Mouse (Mus musculus) midbrain, embryonic 13.5 days (tissue): ENCODE measurements around the gene Susd6. TPM values are rescaled to one million over a fixed set of nuclear protein-coding genes. Genes with fewer than 3 reads are reported as not detected.

Experiments
- ATAC-seq: fragments of 200-750 bp; cut with Nextera tagmentation; 2 replicates; pipeline ENCODE4 v1.8.0; 2017; ENCODE audit warnings: mild to moderate bottlenecking, moderate TSS enrichment, moderate library complexity
- H3K27ac ChIP-seq: fragments of 300-500 bp; sonication (generic); 2 replicates; pipeline ENCODE4 v1.5.1; 2015; ENCODE audit warnings: inconsistent platforms, mild to moderate bottlenecking, moderate library complexity
- H3K27me3 ChIP-seq: fragments of 300-500 bp; sonication (generic); 2 replicates; pipeline ENCODE4 v1.6.1; 2015; ENCODE audit warnings: mild to moderate bottlenecking, inconsistent platforms
- H3K36me3 ChIP-seq: fragments of 300-500 bp; sonication (generic); 2 replicates; pipeline ENCODE4 v1.6.1; 2015; ENCODE audit warnings: mild to moderate bottlenecking, inconsistent platforms
- H3K4me1 ChIP-seq: fragments of 300-500 bp; sonication (generic); replicated peaks from 2 replicates; pipeline ENCODE4 v1.6.1; 2015; ENCODE audit warnings: inconsistent platforms
- H3K4me2 ChIP-seq: fragments of 300-500 bp; sonication (generic); replicated peaks from 2 replicates; pipeline ENCODE4 v1.6.1; 2015; ENCODE audit warnings: moderate library complexity, mild to moderate bottlenecking, inconsistent platforms
- H3K4me3 ChIP-seq: fragments of 300-500 bp; sonication (generic); replicated peaks from 2 replicates; pipeline ENCODE4 v1.5.1; 2015; ENCODE audit warnings: mild to moderate bottlenecking, inconsistent platforms
- H3K9ac ChIP-seq: fragments of 300-500 bp; sonication (generic); replicated peaks from 2 replicates; pipeline ENCODE4 v1.6.1; 2015; ENCODE audit warnings: mild to moderate bottlenecking, inconsistent platforms
- H3K9me3 ChIP-seq: fragments of 300-500 bp; sonication (generic); 2 replicates; pipeline ENCODE4 v1.6.1; 2016; ENCODE audit warnings: mild to moderate bottlenecking, inconsistent platforms
- WGBS: fragments of 180-500 bp; shearing (Covaris S2); methylation state at CpG from one replicate; pipeline ENCODE4 v1.1.7; 2015; 5-methylcytosine and 5-hydroxymethylcytosine counted together
- polyA plus RNA-seq: library from polyadenylated mRNA; unstranded; fragments of >200 nt; fragmentation: Nextera tagmentation; extraction: Ambion mirVana; gene quantifications from 2 replicates; pipeline ENCODE4 v1.2.1, GENCODE M21; 2015

The Susd6 gene
- polyA plus RNA-seq, 1 experiment from 2014 or later = 14.5 TPM

GRCm38 (mm10) chr12:80889331-80889730, 99.0 kb downstream of the Susd6 start:
- no peak overlapping the region for H3K4me3 ChIP-seq
- H3K36me3 ChIP-seq = no peaks in the 10 kb centered on the region
- no peaks in the 10 kb centered on the region for H3K27me3 ChIP-seq
- WGBS = 93% methylated on average over 3 of the region's 3 CpGs
- no peak overlapping the region for H3K4me2 ChIP-seq
- H3K9me3 ChIP-seq = no peaks in the 10 kb centered on the region; the same call in 1 of the 2 replicates
- no peak for ATAC-seq
- no peak overlapping the region for H3K27ac ChIP-seq
- no peaks in the 10 kb centered on the region; the same call in 1 of the 2 replicates for H3K4me1 ChIP-seq
- H3K9ac ChIP-seq = no peak overlapping the region

GRCm38 (mm10) chr12:80891074-80891473, 100.8 kb downstream of the Susd6 start:
- H3K9ac ChIP-seq = no peak overlapping the region
- WGBS = 98% methylated on average over 2 of the region's 2 CpGs

GRCm38 (mm10) chr12:80893720-80894494, 103.6 kb downstream of the Susd6 start:
- WGBS = 88% methylated on average over 18 of the region's 18 CpGs
- no peak overlapping the region for H3K4me2 ChIP-seq
- H3K4me1 ChIP-seq = peaks cover 3% of the 10 kb centered on the region
- H3K36me3 ChIP-seq = no peaks in the 10 kb centered on the region
- H3K4me3 ChIP-seq = no peak overlapping the region
- H3K27me3 ChIP-seq = no peaks in the 10 kb centered on the region
- H3K9me3 ChIP-seq = no peaks in the 10 kb centered on the region; the same call in 1 of the 2 replicates
- no peak for ATAC-seq
- H3K27ac ChIP-seq = no peak overlapping the region
- no peak overlapping the region for H3K9ac ChIP-seq

More at GRCm38 (mm10) chr12:80891074-80891473, 100.8 kb downstream of the Susd6 start:
- Histone ChIP-seq H3K9me3 (no peaks in the 10 kb centered on the region; the same call in 1 of the 2 replicates), H3K27ac (no peak overlapping the region), H3K4me1 (peaks cover 3% of the 10 kb centered on the region), H3K36me3 (no peaks in the 10 kb centered on the region), H3K4me2 (no peak overlapping the region), H3K27me3 (no peaks in the 10 kb centered on the region), H3K4me3 (no peak overlapping the region)
- ATAC-seq = no peak

- H3K27me3 ChIP-seq = no peaks in the 10 kb centered on the region
- peak; percentile 93 for ATAC-seq
- no peaks in the 10 kb centered on the region for H3K36me3 ChIP-seq
- H3K9me3 ChIP-seq = no peaks in the 10 kb centered on the region
- peak overlapping the region; percentile 8; the same call in 1 of the 2 replicates for H3K4me3 ChIP-seq
- no peak overlapping the region for H3K9ac ChIP-seq
- H3K4me1 ChIP-seq = peaks cover 3% of the 10 kb centered on the region
- WGBS = 7% methylated on average over 19 of the region's 19 CpGs
- H3K27ac ChIP-seq = peak overlapping the region; percentile 12; the same call in 1 of the 2 replicates
- H3K4me2 ChIP-seq = peak overlapping the region; percentile 43
Measured at GRCm38 (mm10) chr12:80894973-80895570, 104.8 kb downstream of the Susd6 start.

- H3K27ac ChIP-seq = no peak overlapping the region
- H3K4me2 ChIP-seq = no peak overlapping the region
- H3K9me3 ChIP-seq = no peaks in the 10 kb centered on the region
- WGBS = 90% methylated on average over 8 of the region's 8 CpGs
- ATAC-seq = no peak
- no peak overlapping the region for H3K9ac ChIP-seq
- no peaks in the 10 kb centered on the region for H3K36me3 ChIP-seq
- H3K27me3 ChIP-seq = no peaks in the 10 kb centered on the region
- no peak overlapping the region for H3K4me3 ChIP-seq
- H3K4me1 ChIP-seq = no peaks in the 10 kb centered on the region
Measured at GRCm38 (mm10) chr12:80909631-80910030, 119.3 kb downstream of the Susd6 start.

- no peak overlapping the region for H3K4me3 ChIP-seq
- H3K4me1 ChIP-seq = 0 out of 2 replicates have a peak, but pooled peaks cover under 1% of the 10 kb centered on the region
- H3K27ac ChIP-seq = no peak overlapping the region
- H3K4me2 ChIP-seq = no peak overlapping the region
- ATAC-seq = no peak
- H3K27me3 ChIP-seq = no peaks in the 10 kb centered on the region
- no peak overlapping the region for H3K9ac ChIP-seq
- WGBS = 57% methylated on average over 7 of the region's 7 CpGs
- H3K36me3 ChIP-seq = no peaks in the 10 kb centered on the region
- H3K9me3 ChIP-seq = no peaks in the 10 kb centered on the region
Measured at GRCm38 (mm10) chr12:80917764-80918163, 127.5 kb downstream of the Susd6 start.

- ATAC-seq = no peak
- 0 out of 2 replicates have a peak, but pooled peaks cover 3% of the 10 kb centered on the region for H3K4me1 ChIP-seq
- no peaks in the 10 kb centered on the region for H3K36me3 ChIP-seq
- H3K4me3 ChIP-seq = no peak overlapping the region
- H3K27me3 ChIP-seq = no peaks in the 10 kb centered on the region
- 96% methylated on average over 5 of the region's 5 CpGs for WGBS
- H3K9me3 ChIP-seq = no peaks in the 10 kb centered on the region
- no peak overlapping the region for H3K27ac ChIP-seq
- H3K4me2 ChIP-seq = no peak overlapping the region
- H3K9ac ChIP-seq = no peak overlapping the region
Measured at GRCm38 (mm10) chr12:80921301-80921700, 131.0 kb downstream of the Susd6 start.

GRCm38 (mm10) chr12:80922869-80923268, 132.6 kb downstream of the Susd6 start:
- no peak for ATAC-seq
- no peak overlapping the region for H3K4me3 ChIP-seq

GRCm38 (mm10) chr12:80923602-80924001, 133.3 kb downstream of the Susd6 start:
- Histone ChIP-seq H3K27ac (no peak overlapping the region), H3K4me2 (no peak overlapping the region), H3K4me1 (0 out of 2 replicates have a peak, but pooled peaks cover 3% of the 10 kb centered on the region), H3K27me3 (no peaks in the 10 kb centered on the region), H3K9me3 (no peaks in the 10 kb centered on the region), H3K9ac (no peak overlapping the region), H3K4me3 (no peak overlapping the region), H3K36me3 (no peaks in the 10 kb centered on the region)
- no peak for ATAC-seq
- 71% methylated on average over 5 of the region's 5 CpGs for WGBS

More at GRCm38 (mm10) chr12:80922869-80923268, 132.6 kb downstream of the Susd6 start:
- no peaks in the 10 kb centered on the region for H3K36me3 ChIP-seq
- no peak overlapping the region for H3K9ac ChIP-seq
- H3K4me1 ChIP-seq = 0 out of 2 replicates have a peak, but pooled peaks cover 3% of the 10 kb centered on the region
- WGBS = 7% methylated on average over 7 of the region's 7 CpGs
- peak overlapping the region; percentile 22 for H3K4me2 ChIP-seq
- no peaks in the 10 kb centered on the region for H3K9me3 ChIP-seq
- no peaks in the 10 kb centered on the region for H3K27me3 ChIP-seq
- no peak overlapping the region for H3K27ac ChIP-seq

GRCm38 (mm10) chr12:80924205-80924604, 133.9 kb downstream of the Susd6 start:
- Histone ChIP-seq H3K4me2 (no peak overlapping the region), H3K9ac (no peak overlapping the region), H3K27me3 (no peaks in the 10 kb centered on the region), H3K4me3 (no peak overlapping the region), H3K4me1 (0 out of 2 replicates have a peak, but pooled peaks cover 3% of the 10 kb centered on the region), H3K9me3 (no peaks in the 10 kb centered on the region), H3K27ac (no peak overlapping the region), H3K36me3 (no peaks in the 10 kb centered on the region)
- ATAC-seq = no peak
- WGBS = 79% methylated on average over 3 of the region's 3 CpGs

- Histone ChIP-seq H3K4me2 (no peak overlapping the region), H3K4me1 (0 out of 2 replicates have a peak, but pooled peaks cover 3% of the 10 kb centered on the region), H3K36me3 (no peaks in the 10 kb centered on the region), H3K27ac (no peak overlapping the region), H3K9ac (no peak overlapping the region), H3K27me3 (no peaks in the 10 kb centered on the region), H3K4me3 (no peak overlapping the region), H3K9me3 (no peaks in the 10 kb centered on the region)
- 18% methylated on average over 7 of the region's 7 CpGs for WGBS
- ATAC-seq = no peak
Measured at GRCm38 (mm10) chr12:80925919-80926318, 135.6 kb downstream of the Susd6 start.

GRCm38 (mm10) chr12:80926550-80926949, 136.2 kb downstream of the Susd6 start:
- Histone ChIP-seq H3K27ac (no peak overlapping the region), H3K36me3 (no peaks in the 10 kb centered on the region), H3K9ac (no peak overlapping the region), H3K4me1 (0 out of 2 replicates have a peak, but pooled peaks cover 3% of the 10 kb centered on the region), H3K4me2 (no peak overlapping the region), H3K9me3 (no peaks in the 10 kb centered on the region), H3K27me3 (no peaks in the 10 kb centered on the region), H3K4me3 (no peak overlapping the region)
- WGBS = 82% methylated on average over 4 of the region's 4 CpGs
- ATAC-seq = no peak
